Mouse (Mus musculus) MEL (cell line): ENCODE data around the gene Zbtb1. TPM values are rescaled to one million over a fixed set of nuclear protein-coding genes. Genes with fewer than 3 reads are reported as not detected.

ENCODE experiments used
- DNase-seq: peaks from one replicate; pipeline ENCODE4 v3.0.0; 2011; ENCODE audit warnings: low read depth, low spot score
- H3K27ac ChIP-seq: 2 replicates; pipeline ENCODE4 v1.5.1; 2012; ENCODE audit warnings: low read depth, mild to moderate bottlenecking, control low read depth, low read length, moderate library complexity; ENCODE audit not compliant: control insufficient read depth
- H3K27me3 ChIP-seq, 2 experiments: fragments of 150-350 bp in 1 of 2; sonication (generic) in 1 of 2; 2 replicates each; pipeline ENCODE4 v1.6.1; 2012; ENCODE audit warnings: low read length in 2 of 2, mild to moderate bottlenecking in 2 of 2, improper control_type of control experiment in 1 of 2, moderate library complexity in 1 of 2; ENCODE audit not compliant: insufficient read depth in 2 of 2, control insufficient read depth in 1 of 2
- H3K36me3 ChIP-seq, 2 experiments: 2 replicates each; pipeline ENCODE4 v1.6.1; 2012 to 2014; ENCODE audit warnings: low read length in 2 of 2, improper control_type of control experiment in 1 of 2, inconsistent platforms in 1 of 2, mild to moderate bottlenecking in 1 of 2; ENCODE audit not compliant: insufficient read depth in 2 of 2, control insufficient read depth in 1 of 2
- H3K4me1 ChIP-seq, 2 experiments: fragments of 150-350 bp in 1 of 2; sonication (generic) in 1 of 2; 2 replicates each; pipeline ENCODE4 v1.6.1; 2012; ENCODE audit warnings: low read length in 2 of 2, improper control_type of control experiment in 1 of 2, mild to moderate bottlenecking in 1 of 2; ENCODE audit not compliant: insufficient read depth in 2 of 2, control insufficient read depth in 1 of 2
- H3K4me3 ChIP-seq, 2 experiments: fragments of 150-350 bp in 1 of 2; sonication (generic) in 1 of 2; 2 replicates each; pipeline ENCODE4 v1.5.1; 2012; ENCODE audit warnings: low read depth in 2 of 2, low read length in 2 of 2, mild to moderate bottlenecking in 2 of 2, moderate library complexity in 2 of 2, control low read depth in 1 of 2, improper control_type of control experiment in 1 of 2; ENCODE audit not compliant: control insufficient read depth in 1 of 2, insufficient read depth in 1 of 2
- H3K79me2 ChIP-seq: 2 replicates; pipeline ENCODE4 v1.6.1; 2012; ENCODE audit warnings: mild to moderate bottlenecking, low read length, moderate library complexity; ENCODE audit not compliant: control insufficient read depth, poor library complexity, insufficient read depth
- H3K9ac ChIP-seq: 2 replicates; pipeline ENCODE4 v1.6.1; 2012; ENCODE audit warnings: low read depth, mild to moderate bottlenecking, control low read depth, low read length, moderate library complexity; ENCODE audit not compliant: control insufficient read depth, poor library complexity, severe bottlenecking
- H3K9me3 ChIP-seq: fragments of 150-350 bp; sonication (generic); replicated peaks from 2 replicates; pipeline ENCODE4 v1.6.1; 2012; ENCODE audit warnings: mild to moderate bottlenecking, low read length, improper control_type of control experiment, moderate library complexity; ENCODE audit not compliant: insufficient read depth
- BHLHE40 ChIP-seq: IDR thresholded peaks from 2 replicates; pipeline ENCODE4 v1.6.1; 2012; ENCODE audit warnings: low read depth, mild to moderate bottlenecking, inconsistent platforms, low read length, improper control_type of control experiment, borderline replicate concordance
- CTCF ChIP-seq, 3 experiments: IDR thresholded peaks in 2 of 3; conservative IDR thresholded peaks in 1 of 3; 2 replicates each; pipeline ENCODE4 v1.5.1; 2011 to 2012; ENCODE audit warnings: low read length in 3 of 3, low read depth in 2 of 3, mild to moderate bottlenecking in 2 of 3, improper control_type of control experiment in 1 of 3, inconsistent platforms in 1 of 3, mixed read lengths in 1 of 3, moderate library complexity in 1 of 3; ENCODE audit not compliant: control insufficient read depth in 1 of 3, insufficient read depth in 1 of 3, poor library complexity in 1 of 3, severe bottlenecking in 1 of 3
- E2F4 ChIP-seq: IDR thresholded peaks from 2 replicates; pipeline ENCODE4 v1.6.1; 2011; ENCODE audit warnings: low read depth, low read length, improper control_type of control experiment, borderline replicate concordance
- EP300 ChIP-seq, 2 experiments: IDR thresholded peaks; 2 replicates each; pipeline ENCODE4 v1.6.1; 2011; ENCODE audit warnings: improper control_type of control experiment in 2 of 2, low read length in 2 of 2, low read depth in 1 of 2, mild to moderate bottlenecking in 1 of 2
- ETS1 ChIP-seq: IDR thresholded peaks from 2 replicates; pipeline ENCODE4 v1.6.1; 2012; ENCODE audit warnings: low read depth, mild to moderate bottlenecking, inconsistent platforms, low read length, improper control_type of control experiment, moderate library complexity
- GABPA ChIP-seq: IDR thresholded peaks from 2 replicates; pipeline ENCODE4 v1.6.1; 2012; ENCODE audit warnings: low read depth, mild to moderate bottlenecking, inconsistent platforms, low read length, improper control_type of control experiment, moderate library complexity
- HCFC1 ChIP-seq: IDR thresholded peaks from 2 replicates; pipeline ENCODE4 v1.6.1; 2012; ENCODE audit warnings: low read depth, mild to moderate bottlenecking, inconsistent platforms, low read length, improper control_type of control experiment, moderate library complexity
- MAFK ChIP-seq: IDR thresholded peaks from 2 replicates; pipeline ENCODE4 v1.6.1; 2011; ENCODE audit warnings: low read depth, mild to moderate bottlenecking, low read length, improper control_type of control experiment, borderline replicate concordance
- MAX ChIP-seq: IDR thresholded peaks from 2 replicates; pipeline ENCODE4 v1.6.1; 2011; ENCODE audit warnings: low read length, improper control_type of control experiment
- MAZ ChIP-seq: IDR thresholded peaks from 2 replicates; pipeline ENCODE4 v1.6.1; 2012; ENCODE audit warnings: low read depth, mild to moderate bottlenecking, inconsistent platforms, low read length, improper control_type of control experiment
- MEF2A ChIP-seq: IDR thresholded peaks from 2 replicates; pipeline ENCODE4 v1.6.1; 2014; ENCODE audit warnings: low read depth, mild to moderate bottlenecking, inconsistent platforms, low read length, improper control_type of control experiment; ENCODE audit not compliant: poor library complexity, insufficient replicate concordance, severe bottlenecking; ENCODE audit errors: extremely low read depth
- MYC ChIP-seq: IDR thresholded peaks from 2 replicates; pipeline ENCODE4 v1.6.1; 2011; ENCODE audit warnings: low read depth, mild to moderate bottlenecking, low read length, improper control_type of control experiment, moderate library complexity
- NELFE ChIP-seq: IDR thresholded peaks from 2 replicates; pipeline ENCODE4 v1.6.1; 2011; ENCODE audit warnings: low read depth, low read length, improper control_type of control experiment
- POLR2AphosphoS2 ChIP-seq: IDR thresholded peaks from 2 replicates; pipeline ENCODE4 v1.6.1; 2011; ENCODE audit warnings: low read length, improper control_type of control experiment
- RAD21 ChIP-seq: IDR thresholded peaks from 2 replicates; pipeline ENCODE4 v1.6.1; 2011; ENCODE audit warnings: mild to moderate bottlenecking, low read depth, low read length, improper control_type of control experiment
- SMC3 ChIP-seq: IDR thresholded peaks from 2 replicates; pipeline ENCODE4 v1.6.1; 2011; ENCODE audit warnings: low read depth, low read length, improper control_type of control experiment
- TAL1 ChIP-seq: IDR thresholded peaks from 2 replicates; pipeline ENCODE4 v1.6.1; 2012; ENCODE audit warnings: mild to moderate bottlenecking, inconsistent platforms, low read length, moderate library complexity, mixed read lengths
- UBTF ChIP-seq: IDR thresholded peaks from 2 replicates; pipeline ENCODE4 v1.6.1; 2012; ENCODE audit warnings: low read depth, mild to moderate bottlenecking, inconsistent platforms, low read length, improper control_type of control experiment, moderate library complexity, borderline replicate concordance; ENCODE audit not compliant: insufficient read depth
- USF1 ChIP-seq: IDR thresholded peaks from 2 replicates; pipeline ENCODE4 v1.6.1; 2014; ENCODE audit warnings: low read depth, mild to moderate bottlenecking, inconsistent platforms, low read length, improper control_type of control experiment, moderate library complexity
- polyA plus RNA-seq, 2 experiments: library from polyadenylated mRNA; stranded (reverse) in 1 of 2; unstranded in 1 of 2; fragments of >175 nt in 1 of 2; fragments of >200 nt in 1 of 2; gene quantifications; 2 replicates each; pipeline versions ENCODE4 v1.2.1 to v1.2.4; 2012; ENCODE audit warnings: low replicate concordance in 2 of 2, low read depth in 1 of 2; ENCODE audit not compliant: insufficient read length in 2 of 2, insufficient read depth in 1 of 2, missing spikeins in 1 of 2
- total RNA-seq: library from RNA; depleted of rRNA; stranded (reverse); fragments of 300-350 nt; gene quantifications from 2 replicates; pipeline ENCODE4 v1.2.3, GENCODE M21; 2012

The Zbtb1 gene
- total and polyA plus RNA-seq, 3 experiments: 5.1 to 7.0 TPM; not detected in 1

DNA sequence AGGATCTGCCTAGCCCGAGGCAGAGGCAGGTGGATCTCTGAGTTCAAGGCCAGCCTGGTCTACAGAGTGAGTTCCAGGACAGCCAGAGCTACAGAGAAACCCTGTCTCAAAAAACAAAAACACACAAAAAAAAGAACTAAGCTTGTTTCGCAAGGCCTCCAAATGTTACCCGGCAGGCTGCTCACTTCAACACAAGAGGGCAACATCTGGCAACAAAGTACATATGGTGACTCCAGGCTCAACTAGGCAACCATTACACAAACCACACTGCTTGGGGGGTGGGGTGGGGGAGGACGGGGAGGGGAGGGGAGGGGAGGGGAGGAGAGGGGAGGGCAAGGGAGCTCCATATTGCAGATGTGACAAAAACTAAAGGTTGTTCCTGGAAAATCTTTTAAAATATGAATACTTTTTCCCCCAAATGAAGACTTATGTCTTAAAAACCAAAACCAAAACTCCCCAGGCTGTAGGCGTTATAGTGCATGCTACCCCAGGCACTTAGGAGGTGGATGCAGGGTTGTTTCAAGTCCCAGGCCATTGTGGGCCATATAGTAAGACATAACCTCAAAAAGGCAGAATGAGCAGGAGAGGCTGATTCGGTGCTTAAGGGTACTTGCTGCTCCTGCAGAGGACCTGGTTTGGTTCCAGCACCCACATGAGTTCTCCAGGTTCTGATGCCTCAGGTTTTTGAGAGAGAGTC, 24.2 kb upstream of the Zbtb1 start (continued):
- TF ChIP-seq USF1 (no peak), CTCF (IDR thresholded peaks at IDR 0.05 in 2 of 3, conservative IDR thresholded peaks at IDR 0.05 in 1 of 3; ENCODE audit: control insufficient read depth in 1 of 3, insufficient read depth in 1 of 3, low read depth in 2 of 3, low read length in 3 of 3, poor library complexity in 1 of 3, severe bottlenecking in 1 of 3) (peak in 2 of 3 experiments; percentile 30 to 47; a peak in 2 of 6 replicates)

DNA sequence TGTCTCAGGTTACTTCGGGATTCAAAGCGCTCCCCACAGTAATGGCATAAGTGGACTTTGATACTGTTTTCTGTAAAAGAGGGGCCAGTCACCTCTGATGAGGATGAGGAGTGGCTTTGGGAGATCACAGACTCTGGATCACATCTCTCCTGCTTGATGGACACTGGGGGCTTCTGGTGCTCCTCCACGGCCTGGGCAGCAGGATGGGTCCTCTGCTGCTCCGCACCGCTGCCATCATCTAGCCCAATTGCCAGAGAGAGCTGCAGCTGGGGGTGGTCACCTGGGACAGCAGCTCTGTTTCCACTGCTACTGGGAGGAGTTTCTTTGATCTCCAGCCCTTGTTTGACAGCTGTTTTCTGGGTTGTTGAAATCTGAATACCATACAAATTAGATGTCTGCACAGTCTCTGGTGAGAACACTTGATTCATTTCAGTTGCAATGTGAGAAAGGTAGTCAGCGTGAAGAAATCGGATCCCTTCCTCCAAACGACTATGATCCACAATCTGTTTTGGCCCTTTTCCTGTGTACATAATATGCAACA, 20.3 kb upstream of the Zbtb1 start:
- H3K4me3 ChIP-seq: no peak overlapping the region
- no peak overlapping the region for H3K27ac ChIP-seq
- H3K36me3 ChIP-seq: peaks cover 0 to 5% of the 10 kb centered on the region in 2 experiments; a peak in 2 of 4 replicates
- no peak for TF ChIP-seq MAX
- TF ChIP-seq TAL1: no peak
- no peak for TF ChIP-seq CTCF (IDR thresholded peaks at IDR 0.05 in 2 of 3, conservative IDR thresholded peaks at IDR 0.05 in 1 of 3; ENCODE audit: control insufficient read depth in 1 of 3, insufficient read depth in 1 of 3, low read depth in 2 of 3, low read length in 3 of 3, poor library complexity in 1 of 3, severe bottlenecking in 1 of 3)
- TF ChIP-seq POLR2AphosphoS2: no peak
- TF ChIP-seq BHLHE40: no peak
- no peak for TF ChIP-seq GABPA
- no peak for TF ChIP-seq HCFC1
- no peak for TF ChIP-seq NELFE
- no peak for TF ChIP-seq MYC
- TF ChIP-seq EP300 (IDR thresholded peaks at IDR 0.05; ENCODE audit: low read depth in 1 of 2, low read length in 2 of 2): no peak
- TF ChIP-seq SMC3: no peak
- TF ChIP-seq UBTF: no peak
- TF ChIP-seq MEF2A: no peak
- no peak for TF ChIP-seq E2F4
- no peak for TF ChIP-seq RAD21
- TF ChIP-seq ETS1: no peak
- TF ChIP-seq MAZ: no peak
- no peak for TF ChIP-seq MAFK
- no peaks in the 10 kb centered on the region for H3K79me2 ChIP-seq
- no peak for DNase-seq
- H3K9me3 ChIP-seq: no peaks in the 10 kb centered on the region
- no peaks in the 10 kb centered on the region for H3K4me1 ChIP-seq
- no peaks in the 10 kb centered on the region for H3K27me3 ChIP-seq
- no peak overlapping the region for H3K9ac ChIP-seq
